Mouse (Mus musculus) heart, adult 2 months (tissue): ENCODE results near the gene Iba57. TPM values are rescaled to one million over a fixed set of nuclear protein-coding genes. Genes with fewer than 3 reads are reported as not detected.

ENCODE experiments used
- DNase-seq, 2 experiments: peaks; one replicate each; pipeline ENCODE4 v3.0.0; 2021
- H3K27ac ChIP-seq: fragments of 200-600 bp; 2 replicates; pipeline ENCODE4 v1.8.1; 2022
- H3K27me3 ChIP-seq: fragments of 200-500 bp; 2 replicates; pipeline ENCODE4 v1.6.1; 2012; ENCODE audit warnings: mild to moderate bottlenecking, low read length, inconsistent platforms, mixed read lengths; ENCODE audit not compliant: control insufficient read depth, insufficient read depth
- H3K36me3 ChIP-seq: fragments of 200-500 bp; 2 replicates; pipeline ENCODE4 v1.6.1; 2012; ENCODE audit warnings: low read length, inconsistent platforms; ENCODE audit not compliant: control insufficient read depth, insufficient read depth
- H3K4me1 ChIP-seq: fragments of 200-500 bp; 2 replicates; pipeline ENCODE4 v1.6.1; 2011; ENCODE audit warnings: low read length; ENCODE audit not compliant: control insufficient read depth, insufficient read depth
- H3K4me3 ChIP-seq: fragments of 200-600 bp; 2 replicates; pipeline ENCODE4 v1.8.1; 2022
- H3K79me2 ChIP-seq: fragments of 200-500 bp; replicated peaks from 2 replicates; pipeline ENCODE4 v1.6.1; 2012; ENCODE audit warnings: mild to moderate bottlenecking, inconsistent platforms, low read length, moderate library complexity, mixed read lengths; ENCODE audit not compliant: control insufficient read depth, insufficient read depth
- H3K9ac ChIP-seq: fragments of 200-500 bp; 2 replicates; pipeline ENCODE4 v1.6.1; 2012; ENCODE audit warnings: low read depth, mild to moderate bottlenecking, control low read depth, inconsistent platforms, low read length, mixed read lengths
- CTCF ChIP-seq: fragments of 200-600 bp; IDR thresholded peaks from 2 replicates; pipeline ENCODE4 v1.8.1; 2022; ENCODE audit warnings: antibody characterized with exemption, mild to moderate bottlenecking, moderate library complexity
- EP300 ChIP-seq: fragments of 200-500 bp; IDR thresholded peaks from 2 replicates; pipeline ENCODE4 v1.6.1; 2011; ENCODE audit warnings: low read depth, low read length, control low read depth; ENCODE audit not compliant: insufficient read depth
- POLR2A ChIP-seq: fragments of 200-500 bp; IDR thresholded peaks from 2 replicates; pipeline ENCODE4 v1.6.1; 2011; ENCODE audit warnings: mild to moderate bottlenecking, low read depth, low read length, control low read depth; ENCODE audit not compliant: insufficient read depth
- WGBS: fragments of 180-500 bp; shearing (Covaris S2); methylation state at CpG from one replicate; pipeline ENCODE4 v1.1.7; 2018; 5-methylcytosine and 5-hydroxymethylcytosine counted together
- intact Hi-C: fragments of 180-260 bp; cut with DNase I; formaldehyde crosslinking; loops from one replicate; pipeline ENCODE4 v1.15.1; 2025
- polyA plus RNA-seq: library from polyadenylated mRNA; depleted of rRNA; stranded (reverse); fragments of >200 nt; gene quantifications from 2 replicates; pipeline ENCODE4 v1.2.3, GENCODE M21; 2012
- total RNA-seq, 2 experiments: library from RNA; stranded (reverse); gene quantifications; 2 replicates each; pipeline ENCODE4 v1.2.3; 2021

Gene Iba57
- total and polyA plus RNA-seq, 3 experiments = 10.6 to 17.9 (median 14.8) TPM

DNA sequence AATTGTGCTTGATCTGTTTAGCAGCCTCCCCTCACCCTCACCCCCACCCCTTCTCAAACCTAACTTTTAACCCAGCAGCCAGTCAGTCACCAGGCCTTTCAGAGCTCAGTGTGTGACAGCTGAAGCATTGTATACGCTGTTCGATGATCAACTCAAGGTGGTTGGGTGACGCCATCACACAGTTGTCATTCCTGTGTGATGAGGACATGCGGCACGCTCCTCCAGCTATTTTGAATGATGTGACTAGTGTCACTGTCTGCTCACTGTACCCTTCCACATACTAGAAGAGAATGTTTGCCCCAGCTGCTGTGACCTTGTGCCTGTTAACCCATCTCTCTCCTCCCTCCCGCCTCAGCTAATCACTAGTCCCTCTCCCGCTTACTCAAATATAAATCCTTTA, 9.3 kb downstream of the Iba57 start:
- TF ChIP-seq POLR2A (no peak), EP300 (0 out of 2 replicates have a peak, but pooled peaks have one; percentile 20), CTCF (no peak)
- Histone ChIP-seq H3K9ac (no peak overlapping the region), H3K4me1 (no peaks in the 10 kb centered on the region), H3K36me3 (no peaks in the 10 kb centered on the region), H3K4me3 (no peak overlapping the region), H3K27me3 (no peaks in the 10 kb centered on the region), H3K27ac (no peak overlapping the region), H3K79me2 (no peaks in the 10 kb centered on the region)
- WGBS = 59% methylated on average over 7 of the region's 7 CpGs
- peak in 1 of 2 experiments; percentile 15 for DNase-seq
- intact Hi-C loops = no loop called here

GRCm38 (mm10) chr11:59151729-59152128, 11.8 kb downstream of the Iba57 start:
- H3K79me2 ChIP-seq = no peaks in the 10 kb centered on the region
- TF ChIP-seq EP300 (no peak), CTCF (peak; percentile 37; the same call in 1 of the 2 replicates)
- H3K27me3 ChIP-seq = no peaks in the 10 kb centered on the region
- no peak overlapping the region for H3K27ac ChIP-seq
- H3K9ac ChIP-seq = no peak overlapping the region
- intact Hi-C loops = no loop called here
- WGBS = 48% methylated on average over 3 of the region's 3 CpGs
- DNase-seq = no peak
- H3K36me3 ChIP-seq = no peaks in the 10 kb centered on the region
- no peaks in the 10 kb centered on the region for H3K4me1 ChIP-seq
- no peak overlapping the region for H3K4me3 ChIP-seq

DNA sequence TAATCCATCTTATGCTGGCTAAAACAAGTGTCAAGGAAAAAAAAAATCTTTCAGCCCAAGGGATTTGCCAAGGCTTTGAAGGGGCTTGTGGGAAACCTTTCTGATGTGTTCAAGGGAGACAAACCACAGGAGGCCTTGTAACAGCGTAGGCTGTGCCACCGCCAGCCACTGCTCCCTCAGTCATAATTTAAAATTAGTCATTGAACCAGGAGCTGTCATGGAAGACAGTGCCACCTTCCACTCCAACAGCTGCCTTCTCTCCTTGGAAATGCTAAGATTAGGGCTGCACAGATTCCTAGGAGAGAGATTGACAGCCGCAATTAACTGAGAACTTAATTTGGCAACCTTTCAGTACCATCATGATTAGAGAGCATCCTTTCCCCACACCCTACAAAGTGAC, 14.2 kb downstream of the Iba57 start:
- intact Hi-C loops = no loop called here
- Histone ChIP-seq H3K36me3 (no peaks in the 10 kb centered on the region), H3K27me3 (no peaks in the 10 kb centered on the region), H3K79me2 (no peaks in the 10 kb centered on the region), H3K4me3 (no peak overlapping the region), H3K4me1 (no peaks in the 10 kb centered on the region), H3K9ac (no peak overlapping the region), H3K27ac (no peak overlapping the region)
- TF ChIP-seq POLR2A (no peak), EP300 (no peak), CTCF (no peak)
- DNase-seq = no peak
- 77% methylated on average over 3 of the region's 3 CpGs for WGBS

- intact Hi-C loops = no loop called here
- H3K79me2 ChIP-seq = no peaks in the 10 kb centered on the region; the same call in 1 of the 2 replicates
- 81% methylated on average over 5 of the region's 5 CpGs for WGBS
- TF ChIP-seq EP300 (no peak), CTCF (no peak), POLR2A (no peak)
- no peak overlapping the region for H3K27ac ChIP-seq
- DNase-seq = no peak
- H3K9ac ChIP-seq = no peak overlapping the region
- H3K4me3 ChIP-seq = no peak overlapping the region
- peaks cover 2% of the 10 kb centered on the region; the same call in 1 of the 2 replicates for H3K4me1 ChIP-seq
- H3K27me3 ChIP-seq = no peaks in the 10 kb centered on the region
- no peaks in the 10 kb centered on the region for H3K36me3 ChIP-seq
These were observed 20.6 kb downstream of the Iba57 start for GRCm38 (mm10) chr11:59142962-59143361.

DNA sequence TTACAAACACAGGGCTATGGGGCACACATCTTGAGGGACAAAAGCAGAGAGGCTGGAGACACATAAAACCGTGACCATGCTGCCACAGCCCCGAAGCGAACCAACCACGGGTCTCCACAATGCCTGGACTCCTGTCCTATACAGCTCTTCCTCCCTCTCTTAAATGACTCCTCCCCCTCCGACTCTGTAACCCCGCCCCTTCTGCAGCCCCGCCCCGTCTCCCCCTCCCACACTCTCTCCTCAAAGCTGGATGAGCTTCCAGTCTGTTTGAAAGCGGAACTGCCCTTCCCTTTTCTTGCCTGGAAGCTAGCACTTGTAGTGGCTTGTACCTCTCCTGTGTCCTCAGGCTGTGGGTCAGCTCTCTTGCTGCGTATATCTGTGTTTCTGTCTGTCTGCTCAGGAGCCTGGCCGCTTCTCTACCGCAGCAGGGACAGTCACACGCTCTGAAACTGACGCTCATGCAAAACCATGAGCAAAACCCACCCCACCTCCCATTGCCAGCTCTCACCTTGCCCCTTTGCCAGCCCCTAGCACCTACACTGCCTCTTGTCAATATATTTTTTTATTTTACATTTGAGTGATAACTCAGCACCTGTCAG, 21.7 kb downstream of the Iba57 start:
- Histone ChIP-seq H3K27me3 (no peaks in the 10 kb centered on the region), H3K4me3 (no peak overlapping the region), H3K4me1 (peaks cover 2% of the 10 kb centered on the region; the same call in 1 of the 2 replicates), H3K27ac (no peak overlapping the region; the same call in 1 of the 2 replicates), H3K9ac (0 out of 2 replicates have a peak overlapping the region, but pooled peaks have one; percentile 2), H3K79me2 (no peaks in the 10 kb centered on the region; the same call in 1 of the 2 replicates), H3K36me3 (no peaks in the 10 kb centered on the region)
- intact Hi-C loops = no loop called here
- WGBS = 11% methylated on average over 14 of the region's 14 CpGs
- no peak for DNase-seq
- TF ChIP-seq EP300 (no peak), POLR2A (peak; percentile 31; the same call in 1 of the 2 replicates)

DNA sequence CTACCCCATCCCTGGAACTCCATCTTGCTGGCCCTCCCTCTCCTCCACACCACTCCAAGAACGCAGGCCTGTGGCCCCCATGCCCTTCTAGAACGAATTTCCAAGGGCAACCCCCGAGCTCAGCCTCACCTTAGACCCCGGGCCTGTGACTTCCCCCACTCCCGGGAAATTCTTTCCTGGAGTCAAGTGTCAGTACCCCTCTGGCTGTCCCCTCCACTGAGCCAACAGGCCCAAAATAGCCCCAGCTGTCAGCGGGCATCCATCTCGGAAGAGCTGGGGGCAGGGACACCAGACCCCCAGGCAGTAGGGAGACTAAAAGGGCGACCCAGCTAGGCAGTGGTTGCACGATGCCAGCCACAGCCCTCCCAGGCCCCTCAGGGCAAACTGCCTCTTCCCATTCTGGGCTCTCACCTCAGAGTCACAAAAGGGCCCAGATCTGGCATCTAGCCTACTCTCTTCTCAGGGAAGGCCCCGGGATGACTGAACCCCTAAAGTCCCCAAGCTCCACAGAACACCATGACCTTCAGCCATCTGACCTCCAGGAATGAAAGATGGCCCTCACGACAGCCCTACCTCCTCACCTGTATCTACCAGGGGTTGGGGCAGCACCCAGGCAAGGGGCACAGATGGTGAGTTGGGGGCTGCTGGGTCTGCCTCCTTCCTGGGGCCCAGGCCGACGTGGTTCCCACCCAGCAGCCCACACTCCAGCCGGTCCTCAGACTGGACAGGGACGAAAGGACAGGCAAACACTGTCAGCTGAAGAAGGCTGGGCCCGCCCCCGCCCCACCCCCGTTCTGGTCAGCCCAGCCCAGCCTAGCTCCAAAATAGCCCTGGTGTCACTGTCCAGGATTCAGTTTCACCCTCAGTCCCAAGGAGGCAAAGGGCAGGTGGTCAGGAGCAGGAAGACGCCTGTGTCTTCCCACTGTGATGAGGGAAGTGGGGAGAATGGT, 24.7 kb downstream of the Iba57 start:
- intact Hi-C loops = no loop called here
- Histone ChIP-seq H3K27me3 (peaks cover 9% of the 10 kb centered on the region; the same call in 1 of the 2 replicates), H3K27ac (peak overlapping the region; percentile 97), H3K36me3 (no peaks in the 10 kb centered on the region), H3K4me1 (peaks cover 2% of the 10 kb centered on the region; the same call in 1 of the 2 replicates), H3K79me2 (no peaks in the 10 kb centered on the region; the same call in 1 of the 2 replicates), H3K9ac (peak overlapping the region; percentile 86), H3K4me3 (peak overlapping the region; percentile 58)
- WGBS = 45% methylated on average over 19 of the region's 19 CpGs
- TF ChIP-seq EP300 (no peak), CTCF (no peak), POLR2A (peak; percentile 94)
- DNase-seq = peak; percentile 56 to 60
